Mouse (Mus musculus) T-helper 1 cell (primary cell): ENCODE data around the gene Dock3.

Source experiments
- in situ Hi-C: fragments of 300-600 bp; cut with MboI, MseI; formaldehyde crosslinking; loops from one replicate; pipeline ENCODE4 v1.15.1; 2025; ENCODE audit warnings: high pct_unique_total_duplicates

Gene Dock3

DNA sequence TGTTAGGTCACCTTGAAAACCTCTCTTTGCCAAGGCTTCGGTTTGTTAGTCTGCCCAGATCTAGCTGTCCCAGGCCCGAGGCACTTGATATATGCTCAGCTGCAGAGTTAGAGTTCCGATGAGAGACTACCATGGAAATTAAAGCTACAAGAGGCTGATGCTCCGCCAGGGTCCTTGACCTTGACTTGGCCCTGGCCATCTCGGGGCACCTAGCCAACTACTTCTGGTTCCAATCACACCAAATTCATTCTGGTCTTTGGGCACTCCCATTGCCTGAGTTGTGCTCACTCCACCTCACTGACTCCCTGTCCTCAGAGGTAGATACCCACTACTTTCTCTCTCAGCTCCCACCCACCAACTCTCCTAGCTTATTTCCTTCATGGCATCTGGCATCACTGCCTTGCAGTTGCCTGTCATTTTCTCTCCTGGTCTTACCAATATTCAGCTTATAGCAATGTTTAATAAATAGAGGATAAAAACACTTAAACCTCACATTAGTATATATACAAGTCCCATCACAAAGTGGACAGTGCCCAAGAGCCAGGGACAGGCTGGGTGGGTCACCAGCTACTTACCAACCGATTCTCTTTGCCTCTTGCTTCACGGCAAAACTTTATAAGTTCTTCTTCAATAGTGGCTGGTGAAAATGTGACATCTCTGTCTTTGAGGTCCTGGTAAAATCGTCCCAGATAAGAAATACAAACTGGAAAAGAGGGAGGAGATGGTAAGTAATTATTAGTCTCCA, 341.0 kb downstream of the Dock3 start:
- in situ Hi-C loops, result loop anchor here (5.0 to 10.0 kb wide), 2 partner anchors 402 to 664 kb away; partner anchors contain the start of gene Rassf1

DNA sequence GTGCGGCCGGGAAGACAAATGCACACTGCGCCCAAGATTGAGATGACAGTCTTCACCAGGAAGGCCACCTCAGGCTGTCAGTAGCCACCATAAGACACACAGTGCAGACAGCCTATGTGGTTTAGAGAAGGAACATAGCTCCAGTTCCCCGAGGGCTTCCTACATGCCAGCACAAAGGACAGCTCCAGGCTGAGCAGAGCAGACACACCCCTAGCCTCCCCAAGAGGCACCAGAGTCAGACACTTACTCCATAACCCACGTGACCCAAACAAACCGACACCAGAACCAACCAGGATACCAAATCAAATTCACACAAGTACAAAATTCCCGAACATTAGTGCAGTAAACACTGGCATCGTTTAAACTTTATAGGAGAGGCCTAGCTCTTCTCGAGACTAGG, 342.4 kb downstream of the Dock3 start:
- in situ Hi-C loops, result loop anchor here (10.0 kb wide), 2 partner anchors 205 to 635 kb away; partner anchors contain the start of gene Tex264

GRCm38 (mm10) chr9:106888346-106888745, 343.4 kb downstream of the Dock3 start:
- in situ Hi-C loops, result loop anchor here (10.0 kb wide), 2 partner anchors 204 to 636 kb away; partner anchors contain the start of gene Tex264

DNA sequence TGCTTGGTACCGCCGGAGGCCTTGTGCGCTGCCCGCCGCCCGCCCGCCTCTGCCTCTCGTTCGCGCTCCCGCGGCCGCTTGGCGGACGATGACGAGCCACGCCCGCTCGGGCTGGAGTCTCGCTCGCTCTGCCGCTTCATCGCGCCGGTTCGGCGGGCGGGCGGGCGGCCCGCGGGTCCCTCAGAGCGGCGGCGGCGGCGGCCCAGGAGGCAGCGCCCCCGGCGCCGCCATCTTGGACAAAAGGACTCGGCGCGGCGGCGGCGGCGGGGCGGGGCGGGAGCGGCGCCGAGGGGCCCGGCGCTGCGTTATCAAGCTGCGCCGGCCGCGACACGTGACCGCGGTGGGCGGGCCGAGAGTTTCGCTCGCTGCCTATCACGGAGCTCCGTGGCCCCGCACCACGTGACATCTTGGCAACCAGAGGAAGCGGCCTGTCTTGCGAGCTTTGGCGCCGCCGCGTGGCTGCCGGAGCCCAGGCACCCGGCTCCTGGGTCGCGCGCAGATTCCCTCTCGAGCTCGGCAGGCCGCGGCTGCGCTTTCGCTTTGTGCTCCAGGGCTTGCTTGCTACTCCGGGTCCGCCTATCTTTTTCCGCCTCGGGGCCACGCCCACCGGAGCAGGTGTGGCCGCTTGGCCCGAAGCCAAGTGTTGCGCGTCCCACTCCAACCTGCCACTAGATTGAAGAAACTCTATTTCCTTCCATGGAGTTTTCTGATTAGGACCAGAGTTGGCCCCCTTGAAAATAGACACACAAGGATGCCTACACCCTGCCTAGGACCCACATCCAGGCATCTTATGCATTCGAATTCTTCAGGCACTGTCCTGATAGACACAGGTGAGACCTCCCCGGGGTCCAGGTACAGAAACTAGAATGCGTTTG, 344.6 kb downstream of the Dock3 start, which contains the start of gene Rbm15b:
Gene Rbm15b, minus strand, starts transcription at position 601 of the 875 bp plus-strand sequence.
- in situ Hi-C loops, result loop anchor here (10.0 kb wide), 2 partner anchors 202 to 638 kb away; partner anchors contain the start of gene Tex264

DNA sequence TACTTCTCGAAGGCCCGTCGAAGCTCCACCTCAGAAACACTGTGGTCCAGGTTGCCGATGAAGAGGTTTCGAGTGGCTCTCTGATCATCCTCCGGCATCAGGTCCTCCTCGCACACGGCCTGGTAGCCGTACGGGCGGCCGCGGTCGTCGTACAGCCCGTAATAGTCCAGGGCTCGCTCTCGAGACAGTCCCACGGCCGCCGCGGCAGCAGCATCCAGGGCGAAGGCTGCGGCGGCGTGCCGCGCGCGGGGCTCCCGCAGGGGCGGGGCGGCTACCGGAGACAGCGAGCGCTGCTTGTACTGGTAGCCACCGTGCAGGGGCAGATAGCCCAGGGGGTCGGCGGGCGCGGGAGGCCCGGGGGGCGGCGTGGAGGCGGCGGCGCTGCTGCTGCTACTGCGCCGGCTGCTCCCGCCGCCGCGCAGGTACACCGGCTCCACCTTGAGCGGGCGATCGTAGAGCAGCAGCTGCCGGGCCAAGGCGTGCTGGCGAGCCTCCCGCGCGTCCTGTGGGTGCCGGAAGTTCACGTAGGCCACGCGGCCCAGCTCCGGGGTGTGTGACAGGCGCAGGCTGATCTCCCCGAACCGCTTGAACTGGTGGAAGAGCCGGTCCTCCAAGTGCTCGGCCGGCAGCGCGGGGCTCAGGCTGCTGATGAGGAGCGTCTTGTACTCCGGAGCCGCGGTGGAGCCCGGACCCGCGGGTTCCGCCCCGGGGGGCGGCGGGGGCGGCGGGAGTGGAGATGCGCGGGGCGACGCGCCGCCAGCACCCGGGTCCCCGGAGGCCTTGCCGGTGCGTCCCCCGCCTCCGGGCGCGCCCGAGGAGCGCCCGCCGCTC, 345.6 kb downstream of the Dock3 start:
- in situ Hi-C loops, result loop anchor here (10.0 kb wide), 2 partner anchors 201 to 639 kb away; partner anchors contain the start of gene Tex264

GRCm38 (mm10) chr9:106884996-106885900, 346.5 kb downstream of the Dock3 start:
- in situ Hi-C loops, result loop anchor here (10.0 kb wide), 2 partner anchors 200 to 640 kb away; partner anchors contain the start of gene Tex264

DNA sequence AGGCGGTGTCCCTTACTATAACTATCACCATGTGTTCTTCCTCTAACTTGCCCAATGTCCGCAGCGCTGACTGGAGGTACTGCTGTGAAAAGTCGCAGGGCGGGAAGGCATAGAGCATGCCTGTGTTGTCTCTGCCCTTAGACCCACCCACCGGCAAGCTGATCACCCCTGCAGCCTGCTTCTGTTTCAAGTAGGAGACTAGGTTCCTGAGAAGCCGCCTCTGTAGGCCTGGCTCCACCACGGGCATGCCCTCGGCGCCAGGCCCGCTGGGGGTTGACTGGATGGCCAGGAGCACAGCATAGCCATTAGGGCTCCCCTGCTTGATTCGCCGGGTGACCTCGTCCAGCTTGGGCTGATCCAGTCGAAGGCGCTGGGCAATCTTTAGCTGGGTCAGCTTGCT, 347.4 kb downstream of the Dock3 start:
- in situ Hi-C loops, result loop anchor here (10.0 kb wide), 2 partner anchors 200 to 640 kb away; partner anchors contain the start of gene Tex264

DNA sequence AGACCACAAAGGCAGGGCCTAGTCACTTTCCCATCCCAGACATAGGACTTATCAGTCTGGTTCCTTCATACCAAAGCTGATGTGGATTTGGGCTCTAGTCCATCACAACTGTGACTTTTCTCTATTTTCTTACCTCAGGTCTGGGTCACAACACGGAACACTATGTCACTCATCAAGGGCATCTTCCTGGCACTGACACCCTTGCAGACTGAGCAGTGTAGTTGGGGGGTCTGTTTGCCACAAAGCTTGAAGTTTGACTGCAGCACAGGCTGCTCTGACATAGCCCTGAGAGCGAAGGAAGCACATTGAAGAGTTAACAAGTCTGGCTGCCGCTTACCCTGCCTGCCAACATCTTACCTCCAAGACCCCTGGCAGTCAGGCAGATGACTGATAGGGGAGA, 348.6 kb downstream of the Dock3 start:
- in situ Hi-C loops, result loop anchor here (10.0 kb wide), 2 partner anchors 198 to 642 kb away; partner anchors contain the start of gene Tex264

DNA sequence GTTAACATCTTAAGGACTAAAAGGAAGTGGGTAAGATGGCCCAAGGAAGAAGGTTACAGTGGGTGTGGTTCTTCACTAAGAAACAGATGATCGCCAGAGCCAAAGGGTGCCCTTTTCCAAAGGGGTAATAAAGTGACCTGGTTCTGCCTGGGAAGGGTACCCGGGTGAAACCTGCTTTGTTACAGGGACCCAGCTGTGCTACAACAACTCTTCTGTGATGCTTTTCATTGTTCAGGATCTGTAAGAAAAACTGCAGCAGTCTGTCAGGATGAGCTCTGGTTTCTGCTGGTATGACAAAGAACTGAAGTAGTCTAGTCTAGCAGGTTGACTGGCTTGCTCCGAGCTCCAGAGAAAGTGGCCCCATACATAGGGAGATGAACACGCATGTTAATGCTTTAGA, 349.5 kb downstream of the Dock3 start:
- in situ Hi-C loops, result loop anchor here (10.0 kb wide), 2 partner anchors 197 to 643 kb away; partner anchors contain the start of gene Tex264

DNA sequence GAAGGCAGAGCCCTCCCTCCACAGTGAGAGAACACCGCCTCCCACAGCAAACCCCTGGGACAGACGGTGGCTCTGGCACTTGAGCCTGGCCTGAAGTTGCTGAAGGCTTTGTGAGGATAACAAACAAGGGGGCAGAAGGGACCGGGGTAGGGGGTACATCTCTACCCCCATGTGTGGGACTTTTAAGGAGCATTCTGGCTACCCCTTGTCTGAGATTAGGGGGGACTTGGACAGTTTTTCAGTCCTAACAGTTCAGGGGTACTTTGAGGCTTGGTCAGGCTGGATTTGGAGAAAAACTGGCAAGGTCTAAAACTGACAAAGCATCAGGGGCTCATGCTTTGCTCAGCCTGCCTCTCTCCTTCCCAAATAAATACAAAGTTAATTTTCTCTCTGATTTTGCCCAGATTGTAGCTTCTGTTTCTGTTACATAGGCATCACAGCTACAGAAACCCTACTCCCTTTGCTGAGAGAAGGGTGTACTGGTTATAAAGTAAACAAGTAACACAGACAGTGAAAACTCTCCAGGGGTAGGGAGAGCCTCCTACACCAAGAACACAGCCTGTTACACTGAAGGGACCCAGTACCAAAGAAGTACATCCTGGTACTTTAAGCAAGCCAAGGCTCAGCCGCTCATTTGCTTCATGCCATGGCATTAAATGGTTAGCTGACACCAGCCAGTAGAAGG, 350.5 kb downstream of the Dock3 start:
- in situ Hi-C loops, result loop anchor here (10.0 kb wide), 2 partner anchors 196 to 644 kb away; partner anchors contain the start of gene Tex264

DNA sequence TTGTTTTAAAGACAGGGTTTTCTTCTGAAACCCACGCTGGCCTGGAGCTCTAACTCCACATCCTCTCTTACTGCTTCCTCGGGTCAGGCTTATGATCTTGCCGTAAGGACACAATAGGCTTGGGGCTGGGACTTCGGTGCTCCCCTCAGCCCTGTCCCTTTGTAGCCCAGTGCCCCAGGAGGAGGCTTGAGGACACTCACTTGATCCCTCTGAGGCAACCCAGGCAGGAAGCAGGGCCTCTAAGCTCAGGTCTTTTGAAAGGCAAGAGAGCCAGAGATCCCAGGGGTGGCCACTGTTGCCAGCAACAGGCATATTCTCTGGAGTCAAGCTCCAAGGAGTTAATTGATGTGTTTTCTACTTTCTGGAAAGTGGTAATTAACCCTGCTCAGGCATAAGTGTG, 352.2 kb downstream of the Dock3 start:
- in situ Hi-C loops, result no loop called here

DNA sequence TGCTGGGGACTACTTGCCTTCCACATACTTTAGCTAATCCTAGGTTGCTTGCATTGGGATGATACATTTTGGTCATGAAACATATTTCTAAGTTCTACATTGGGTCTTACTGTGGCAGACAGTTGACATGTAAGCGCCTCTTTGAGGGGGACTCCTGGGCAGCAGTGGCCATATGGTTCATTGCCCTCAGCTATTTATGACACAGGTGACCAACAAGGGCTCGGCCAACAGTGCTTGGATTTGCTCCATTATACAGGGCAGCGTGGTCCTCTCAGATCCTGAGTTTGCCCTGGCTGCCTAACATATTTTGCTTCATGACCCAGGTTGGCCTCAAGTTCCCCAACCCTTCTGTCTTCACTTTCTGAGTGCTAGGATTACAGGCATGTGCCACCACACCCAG, 355.0 kb downstream of the Dock3 start:
- in situ Hi-C loops, result no loop called here

GRCm38 (mm10) chr9:106874216-106874615, 357.5 kb downstream of the Dock3 start:
- in situ Hi-C loops, result loop anchor here (5.0 kb wide), 1 partner anchor 37 kb away; no protein-coding TSS in a partner anchor

- in situ Hi-C loops, result no loop called here
Measured at GRCm38 (mm10) chr9:106858036-106858435, 373.7 kb downstream of the Dock3 start.

- in situ Hi-C loops, result no loop called here
Measured at GRCm38 (mm10) chr9:106856664-106857063, 375.0 kb downstream of the Dock3 start.
